Mouse (Mus musculus): ENCODE measurements around the gene Tinf2. TPM values are rescaled to one million over a fixed set of nuclear protein-coding genes. Genes with fewer than 3 reads are reported as not detected.

Gene Tinf2
- polyA plus RNA-seq, 1 experiment, result 21.7 TPM

GRCm38 (mm10) chr14:55707397-55707796 is 25.8 kb upstream of the Tinf2 start:
- DNase-seq (ENCODE audit: extremely low spot score in 1 of 2, low spot score in 1 of 2), result no peak

GRCm38 (mm10) chr14:55706051-55706600 is 24.5 kb upstream of the Tinf2 start:
- no peak for DNase-seq (ENCODE audit: extremely low spot score in 1 of 2, low spot score in 1 of 2)

GRCm38 (mm10) chr14:55702761-55703160 is 21.1 kb upstream of the Tinf2 start:
- no peak for DNase-seq (ENCODE audit: extremely low spot score in 1 of 2, low spot score in 1 of 2)

GRCm38 (mm10) chr14:55701131-55701530 is 19.5 kb upstream of the Tinf2 start:
- DNase-seq (ENCODE audit: extremely low spot score in 1 of 2, low spot score in 1 of 2), result no peak

GRCm38 (mm10) chr14:55697226-55697625 is 15.6 kb upstream of the Tinf2 start:
- no peak for DNase-seq (ENCODE audit: extremely low spot score in 1 of 2, low spot score in 1 of 2)

GRCm38 (mm10) chr14:55689433-55689832 is 7.8 kb upstream of the Tinf2 start:
- DNase-seq (ENCODE audit: extremely low spot score in 1 of 2, low spot score in 1 of 2), result no peak

GRCm38 (mm10) chr14:55682118-55682493 is 486 bp upstream of the Tinf2 start:
- DNase-seq (ENCODE audit: extremely low spot score in 1 of 2, low spot score in 1 of 2), result no peak

GRCm38 (mm10) chr14:55677615-55678014 is 4.0 kb downstream of the Tinf2 start:
- DNase-seq (ENCODE audit: extremely low spot score in 1 of 2, low spot score in 1 of 2), result no peak

GRCm38 (mm10) chr14:55672741-55673060 is 8.9 kb downstream of the Tinf2 start:
- DNase-seq (ENCODE audit: extremely low spot score in 1 of 2, low spot score in 1 of 2), result no peak

GRCm38 (mm10) chr14:55671833-55672740 is 9.5 kb downstream of the Tinf2 start, which contains the start of the genes Gmpr2 and Nedd8:
Gene Gmpr2 (plus strand): TSS chr14:55671941.
Gene Nedd8 (minus strand): TSS chr14:55672124.
- peak; percentile 96 for DNase-seq (ENCODE audit: extremely low spot score in 1 of 2, low spot score in 1 of 2)

GRCm38 (mm10) chr14:55671486-55671832 is 10.2 kb downstream of the Tinf2 start:
- DNase-seq (ENCODE audit: extremely low spot score in 1 of 2, low spot score in 1 of 2), result peak in 1 of 2 experiments; percentile 44

GRCm38 (mm10) chr14:55660636-55661035 is 21.0 kb downstream of the Tinf2 start:
- DNase-seq (ENCODE audit: extremely low spot score in 1 of 2, low spot score in 1 of 2), result no peak

- DNase-seq (ENCODE audit: extremely low spot score in 1 of 2, low spot score in 1 of 2), result peak; percentile 66 to 87
Observed at GRCm38 (mm10) chr14:55659960-55660573, 21.6 kb downstream of the Tinf2 start, which contains the start of gene Mdp1. Gene Mdp1 (minus strand): TSS chr14:55660508.

GRCm38 (mm10) chr14:55658011-55658410 is 23.6 kb downstream of the Tinf2 start:
- DNase-seq (ENCODE audit: extremely low spot score in 1 of 2, low spot score in 1 of 2), result no peak

- DNase-seq (ENCODE audit: extremely low spot score in 1 of 2, low spot score in 1 of 2), result no peak
Observed at GRCm38 (mm10) chr14:55656935-55657334, 24.7 kb downstream of the Tinf2 start.

- no peak for DNase-seq (ENCODE audit: extremely low spot score in 1 of 2, low spot score in 1 of 2)
Observed at GRCm38 (mm10) chr14:55651528-55651927, 30.1 kb downstream of the Tinf2 start.

GRCm38 (mm10) chr14:55649884-55650283 is 31.7 kb downstream of the Tinf2 start, which contains the start of gene Tssk4:
Gene Tssk4 (plus strand): TSS chr14:55650184.
- no peak for DNase-seq (ENCODE audit: extremely low spot score in 1 of 2, low spot score in 1 of 2)

GRCm38 (mm10) chr14:55644261-55644888 is 37.2 kb downstream of the Tinf2 start:
- DNase-seq (ENCODE audit: extremely low spot score in 1 of 2, low spot score in 1 of 2), result no peak

GRCm38 (mm10) chr14:55643060-55643907 is 38.3 kb downstream of the Tinf2 start, which contains the start of gene Tm9sf1:
Gene Tm9sf1 (minus strand): TSS chr14:55643806.
- DNase-seq (ENCODE audit: extremely low spot score in 1 of 2, low spot score in 1 of 2), result peak; percentile 59 to 83

GRCm38 (mm10) chr14:55642679-55643059 is 39.0 kb downstream of the Tinf2 start:
- DNase-seq (ENCODE audit: extremely low spot score in 1 of 2, low spot score in 1 of 2), result no peak

All from frontal cortex, adult 2 months (tissue).